8 mouse cellular contexts compared by ENCODE assay signal in the genomic region with DNA sequence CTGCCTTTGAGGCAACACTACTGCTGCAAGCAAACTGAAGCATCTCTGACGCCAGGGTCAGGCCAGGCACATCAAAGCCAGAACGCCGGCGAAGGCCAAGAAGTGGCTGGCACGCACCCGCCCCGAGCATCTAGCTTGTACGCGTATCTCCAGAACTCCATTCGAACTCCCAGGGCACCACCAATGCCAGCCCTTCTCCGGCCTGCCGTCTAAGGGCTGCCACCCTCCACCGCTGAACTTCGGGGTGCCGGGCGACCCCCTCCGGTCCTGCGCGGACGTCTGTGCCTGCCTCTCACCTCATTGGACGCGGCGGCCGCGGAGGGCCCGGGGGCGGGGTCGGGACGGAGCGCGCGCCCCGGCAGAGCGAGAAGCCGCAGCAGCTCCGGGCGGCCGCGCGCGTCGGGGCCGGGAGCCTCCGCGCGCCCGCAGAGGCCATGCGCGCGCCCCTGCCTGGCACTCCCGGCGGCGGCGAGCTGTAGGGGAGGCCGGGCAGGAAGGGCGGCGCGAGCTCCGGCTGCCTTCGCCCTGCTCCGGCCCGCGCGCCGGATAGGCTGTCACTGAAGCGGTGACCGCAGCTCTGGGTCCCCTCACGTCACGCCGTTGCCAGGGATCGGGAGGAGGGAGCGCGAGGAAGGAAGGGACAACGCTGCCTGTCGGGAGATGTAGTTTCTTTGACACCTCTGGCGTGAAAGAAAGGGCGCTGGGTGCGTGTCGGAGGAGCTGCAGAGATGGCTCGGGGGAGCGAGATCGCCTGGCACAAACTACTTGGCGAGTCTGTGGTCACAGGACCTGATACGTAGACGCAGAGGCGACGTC. TPM values are rescaled to one million over a fixed set of nuclear protein-coding genes. Genes with fewer than 3 reads are reported as not detected.
DNase-seq lines count a peak whose midpoint lies in the region; ATAC-seq and TF ChIP-seq lines count a peak whose summit lies in the region.

A gene (minus strand): TSS at position 596 of the 816 bp plus-strand sequence.

- ATAC-seq in forebrain, embryonic 11.5 days (replicated peaks; ENCODE audit: low FRiP score) = peak; percentile 95
- peak; percentile 91 for ATAC-seq in heart, embryonic 16.5 days (replicated peaks; ENCODE audit: extremely low read depth, insufficient read depth, low FRiP score)
- ATAC-seq in liver, embryonic 15.5 days (ENCODE audit: insufficient read depth) = peak; percentile 90
- ATAC-seq in neural tube, embryonic 12.5 days (ENCODE audit: low FRiP score, low read depth) = peak; percentile 96

- no peak for TF ChIP-seq RAD21 in CH12.LX (IDR thresholded peaks at IDR 0.05; ENCODE audit: low read depth, low read length)

- under 1% methylated on average over 84 of the region's 87 CpGs for WGBS in forebrain, embryonic 11.5 days
- under 1% methylated on average over 78 of the region's 87 CpGs for WGBS in heart, embryonic 16.5 days
- under 1% methylated on average over 87 of the region's 87 CpGs for WGBS in liver, embryonic 15.5 days (ENCODE audit: insufficient replicate concordance)
- under 1% methylated on average over 87 of the region's 87 CpGs for WGBS in neural tube, embryonic 12.5 days

- peak; percentile 74 for TF ChIP-seq POLR2A in CH12.LX (IDR thresholded peaks at IDR 0.05; ENCODE audit: low read depth, low read length)

- no peaks in the 10 kb centered on the region for H3K9me3 ChIP-seq in CH12.LX (replicated peaks; ENCODE audit: low read length)
- no peaks in the 10 kb centered on the region for H3K9me3 ChIP-seq in forebrain, embryonic 11.5 days (ENCODE audit: control insufficient read depth, low read length)
- H3K9me3 ChIP-seq in heart, embryonic 16.5 days (replicated peaks; ENCODE audit: control insufficient read depth, low read length) = no peaks in the 10 kb centered on the region
- no peaks in the 10 kb centered on the region for H3K9me3 ChIP-seq in liver, embryonic 15.5 days (replicated peaks)
- H3K9me3 ChIP-seq in neural tube, embryonic 12.5 days = no peaks in the 10 kb centered on the region

- H3K9ac ChIP-seq in CH12.LX (ENCODE audit: insufficient read depth, low read depth) = peak within 1 kb of the TSS; percentile 77
- H3K9ac ChIP-seq in forebrain, embryonic 11.5 days (ENCODE audit: low read length) = peak within 1 kb of the TSS; percentile 64
- H3K9ac ChIP-seq in heart, embryonic 16.5 days (ENCODE audit: low read length) = peak within 1 kb of the TSS; percentile 85
- H3K9ac ChIP-seq in liver, embryonic 15.5 days = peak within 1 kb of the TSS; percentile 72
- H3K9ac ChIP-seq in neural tube, embryonic 12.5 days = peak within 1 kb of the TSS; percentile 75

- peak; percentile 88 for DNase-seq in CH12.LX (ENCODE audit: extremely low read depth)
- DNase-seq in c-Kit-positive CD71-positive TER-119-negative erythroid progenitor cells, embryonic 14.5 days (ENCODE audit: low read depth) = peak; percentile 76
- DNase-seq in forebrain, embryonic 11.5 days (ENCODE audit: low spot score) = peak; percentile 94
- DNase-seq in kidney, postnatal 36 days = peak; percentile 94
- DNase-seq in telencephalon, adult 2 months (ENCODE audit: low read depth, low spot score) = peak; percentile 97

- H3K27me3 ChIP-seq in CH12.LX (replicated peaks) = no peaks in the 10 kb centered on the region
- H3K27me3 ChIP-seq in forebrain, embryonic 11.5 days (ENCODE audit: control insufficient read depth, insufficient read depth, low read length) = no peaks in the 10 kb centered on the region
- H3K27me3 ChIP-seq in heart, embryonic 16.5 days (ENCODE audit: control insufficient read depth, insufficient read depth, low read length) = no peaks in the 10 kb centered on the region
- H3K27me3 ChIP-seq in liver, embryonic 15.5 days = no peaks in the 10 kb centered on the region
- no peaks in the 10 kb centered on the region for H3K27me3 ChIP-seq in neural tube, embryonic 12.5 days (replicated peaks)

- H3K4me1 ChIP-seq in CH12.LX (ENCODE audit: control insufficient read depth in 1 of 2, insufficient read depth in 2 of 2) = peaks cover 3 to 22% of the 10 kb centered on the region in 2 experiments; a peak in 3 of 4 replicates
- no peaks in the 10 kb centered on the region for H3K4me1 ChIP-seq in forebrain, embryonic 11.5 days (replicated peaks; ENCODE audit: control insufficient read depth, insufficient read depth, low read length)
- H3K4me1 ChIP-seq in heart, embryonic 16.5 days (ENCODE audit: control insufficient read depth, insufficient read depth, low read length) = peaks cover 18% of the 10 kb centered on the region
- H3K4me1 ChIP-seq in liver, embryonic 15.5 days (replicated peaks) = peaks cover 47% of the 10 kb centered on the region
- peaks cover 11% of the 10 kb centered on the region for H3K4me1 ChIP-seq in neural tube, embryonic 12.5 days

- dilution Hi-C loops in CH12.LX (cut with MboI; ENCODE audit: extremely low pct_ligation_motif_present, extremely low pct_unique_long_range_greater_than_20kb, low sequenced_read_pairs) = no loop called here

- H3K27ac ChIP-seq in CH12.LX (ENCODE audit: insufficient read depth, low read depth) = peak within 1 kb of the TSS; percentile 99
- H3K27ac ChIP-seq in forebrain, embryonic 11.5 days (ENCODE audit: low read depth, low read length) = peak within 1 kb of the TSS; percentile 85
- H3K27ac ChIP-seq in heart, embryonic 16.5 days (ENCODE audit: low read length) = peak within 1 kb of the TSS; percentile 95
- peak within 1 kb of the TSS; percentile 92 for H3K27ac ChIP-seq in liver, embryonic 15.5 days (replicated peaks)
- H3K27ac ChIP-seq in neural tube, embryonic 12.5 days = peak within 1 kb of the TSS; percentile 89

- peak within 1 kb of the TSS; percentile 68 to 93 (median 80) for H3K4me3 ChIP-seq in CH12.LX (replicated peaks in 1 of 3; ENCODE audit: low read depth in 2 of 3, low read length in 2 of 3, poor library complexity in 1 of 3)
- peak within 1 kb of the TSS; percentile 70 for H3K4me3 ChIP-seq in forebrain, embryonic 11.5 days (ENCODE audit: low read depth, low read length)
- peak within 1 kb of the TSS; percentile 85 for H3K4me3 ChIP-seq in heart, embryonic 16.5 days (ENCODE audit: low read length)
- H3K4me3 ChIP-seq in liver, embryonic 15.5 days (replicated peaks) = peak within 1 kb of the TSS; percentile 83
- peak within 1 kb of the TSS; percentile 65 for H3K4me3 ChIP-seq in neural tube, embryonic 12.5 days

- peaks cover 10 to 23% of the 10 kb centered on the region in 2 experiments for H3K36me3 ChIP-seq in CH12.LX (replicated peaks in 1 of 2; ENCODE audit: control insufficient read depth in 1 of 2, insufficient read depth in 1 of 2, low read length in 1 of 2)
- H3K36me3 ChIP-seq in forebrain, embryonic 11.5 days (ENCODE audit: control insufficient read depth, insufficient read depth, low read length) = no peaks in the 10 kb centered on the region; the same call in 1 of the 2 replicates
- H3K36me3 ChIP-seq in heart, embryonic 16.5 days (ENCODE audit: control insufficient read depth, insufficient read depth) = peaks cover 8% of the 10 kb centered on the region; the same call in 1 of the 2 replicates
- H3K36me3 ChIP-seq in liver, embryonic 15.5 days (replicated peaks) = peaks cover 18% of the 10 kb centered on the region
- H3K36me3 ChIP-seq in neural tube, embryonic 12.5 days = peaks cover 14% of the 10 kb centered on the region

- H3K4me2 ChIP-seq in CH12.LX (ENCODE audit: insufficient read depth, low read depth, poor library complexity, severe bottlenecking) = peak within 1 kb of the TSS; percentile 73
- peak within 1 kb of the TSS; percentile 56 for H3K4me2 ChIP-seq in forebrain, embryonic 11.5 days (ENCODE audit: low read depth, low read length, severe bottlenecking)
- peak within 1 kb of the TSS; percentile 97 for H3K4me2 ChIP-seq in heart, embryonic 16.5 days (ENCODE audit: low read depth, low read length)
- H3K4me2 ChIP-seq in liver, embryonic 15.5 days = peak within 1 kb of the TSS; percentile 91
- H3K4me2 ChIP-seq in neural tube, embryonic 12.5 days (replicated peaks) = peak within 1 kb of the TSS; percentile 92

- H3K79me2 ChIP-seq in CH12.LX (replicated peaks; ENCODE audit: control insufficient read depth, extremely low read depth, insufficient read depth, poor library complexity, severe bottlenecking) = no peaks in the 10 kb centered on the region

- TF ChIP-seq EP300 in CH12.LX (IDR thresholded peaks at IDR 0.05; ENCODE audit: low read length) = no peak

- in situ Hi-C loops in CH12.LX (cut with MboI; ENCODE audit: low pct_ligation_motif_present, low pct_unique_long_range_greater_than_20kb, low sequenced_read_pairs) = no loop called here

- no peak for TF ChIP-seq CTCF in CH12.LX (conservative IDR thresholded peaks at IDR 0.05 in 1 of 2, IDR thresholded peaks at IDR 0.05 in 1 of 2; ENCODE audit: low read depth in 2 of 2, low read length in 2 of 2)

TF ChIP-seq in CH12.LX, 34 proteins besides CTCF, POLR2A, EP300 and RAD21 (continues in another document):
- TF ChIP-seq MEF2A (IDR thresholded peaks at IDR 0.05; ENCODE audit: borderline replicate concordance, low read depth, low read length) = 0 out of 2 replicates have a peak, but pooled peaks have one; percentile 25
- TF ChIP-seq PAX5 (IDR thresholded peaks at IDR 0.05; ENCODE audit: low read length) = no peak
- TF ChIP-seq TBP (conservative IDR thresholded peaks at IDR 0.05; ENCODE audit: low read depth, low read length) = no peak; the same call in 1 of the 2 replicates
- TF ChIP-seq MAZ (IDR thresholded peaks at IDR 0.05; ENCODE audit: low read depth, low read length) = no peak
- no peak for TF ChIP-seq ZNF384 (IDR thresholded peaks at IDR 0.05; ENCODE audit: low read depth, low read length)
- peak; percentile 60; the same call in 1 of the 2 replicates for TF ChIP-seq IRF4 (IDR thresholded peaks at IDR 0.05; ENCODE audit: low read depth, low read length)
- TF ChIP-seq SIN3A (IDR thresholded peaks at IDR 0.05; ENCODE audit: low read length) = peak; percentile 82
- TF ChIP-seq ZKSCAN1 (IDR thresholded peaks at IDR 0.05; ENCODE audit: borderline replicate concordance, low read depth, low read length) = no peak
- TF ChIP-seq KAT2A (IDR thresholded peaks at IDR 0.05; ENCODE audit: insufficient replicate concordance, low read length) = no peak
- TF ChIP-seq E2F4 (IDR thresholded peaks at IDR 0.05; ENCODE audit: insufficient replicate concordance, low read depth, low read length) = no peak
- no peak for TF ChIP-seq JUN (IDR thresholded peaks at IDR 0.05; ENCODE audit: insufficient read depth, low read depth, low read length)
- TF ChIP-seq POLR2AphosphoS2 (IDR thresholded peaks at IDR 0.05; ENCODE audit: low read depth, low read length) = no peak; the same call in 1 of the 2 replicates

RNA-seq across cellular contexts. Expression of the gene that starts here (rescaled TPM):
- total RNA-seq in CH12.LX (2012; rRNA removed) (8.4 and 11.1 TPM in 2 replicates), CH12.LX (2014; rRNA removed) (5.7 and 7.7 TPM in 2 replicates)
- polyA plus RNA-seq in CH12.LX (2012; ENCODE audit: insufficient read length, low read depth) = 8.6 and 12.1 TPM in 2 replicates
- 21.0 and 23.1 TPM in 2 replicates for polyA plus RNA-seq in forebrain, embryonic 11.5 days (2014; fragmentation: Nextera tagmentation; extraction: Ambion mirVana)
- polyA plus RNA-seq in heart, embryonic 16.5 days (2015; fragmentation: Nextera tagmentation; extraction: Ambion mirVana) = 13.4 and 19.4 TPM in 2 replicates
- 4.6 and 5.2 TPM in 2 replicates for polyA plus RNA-seq in liver, embryonic 15.5 days (2015; fragmentation: Nextera tagmentation; extraction: Ambion mirVana)
- polyA plus RNA-seq in neural tube, embryonic 12.5 days (2016; fragmentation: Nextera tagmentation; extraction: Ambion mirVana) = 33.3 and 35.2 TPM in 2 replicates

Comparison
In these comparisons a context has a peak if more than half of its experiments do, and no peak if none do; other contexts are left out.
1. Peak in every context shown above with its lines: DNase-seq, ATAC-seq, H3K4me3 ChIP-seq and H3K27ac ChIP-seq.